Mouse (Mus musculus) cerebellum, adult (tissue): Measurements from ENCODE around the gene Dolpp1.

ENCODE experiments used
- ATAC-seq: cut with Nextera tagmentation; 2 replicates; pipeline ENCODE4 v1.9.2; 2017; ENCODE audit warnings: mild to moderate bottlenecking, moderate library complexity, mixed read lengths; ENCODE audit not compliant: insufficient number of reproducible peaks, low FRiP score, low TSS enrichment

Gene Dolpp1

DNA sequence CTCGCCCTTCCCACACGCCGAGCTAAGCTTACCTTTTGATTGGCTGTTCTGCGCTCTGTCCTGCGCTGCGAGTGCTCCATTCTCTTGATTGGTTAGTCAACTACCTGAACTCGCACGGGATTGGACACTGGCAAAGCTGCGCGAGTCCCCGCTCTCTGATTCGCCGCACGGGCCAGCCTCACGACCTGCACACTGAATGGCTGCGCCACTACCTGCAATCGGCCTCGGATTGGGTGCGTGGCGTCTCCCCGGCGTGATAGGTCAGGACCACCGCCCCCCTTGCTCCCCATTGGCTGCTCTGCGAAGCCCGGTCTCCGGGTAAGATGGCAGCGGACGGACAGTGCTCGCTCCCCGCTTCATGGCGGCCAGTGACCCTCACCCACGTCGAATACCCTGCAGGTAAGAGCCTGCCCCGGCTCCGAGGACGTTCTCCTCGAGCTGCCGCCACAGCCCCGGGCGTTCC, at the start of gene Dolpp1:
Dolpp1 (plus strand) TSS at position 141 of the 463 bp plus-strand sequence.
- peak; percentile 95 for ATAC-seq

DNA sequence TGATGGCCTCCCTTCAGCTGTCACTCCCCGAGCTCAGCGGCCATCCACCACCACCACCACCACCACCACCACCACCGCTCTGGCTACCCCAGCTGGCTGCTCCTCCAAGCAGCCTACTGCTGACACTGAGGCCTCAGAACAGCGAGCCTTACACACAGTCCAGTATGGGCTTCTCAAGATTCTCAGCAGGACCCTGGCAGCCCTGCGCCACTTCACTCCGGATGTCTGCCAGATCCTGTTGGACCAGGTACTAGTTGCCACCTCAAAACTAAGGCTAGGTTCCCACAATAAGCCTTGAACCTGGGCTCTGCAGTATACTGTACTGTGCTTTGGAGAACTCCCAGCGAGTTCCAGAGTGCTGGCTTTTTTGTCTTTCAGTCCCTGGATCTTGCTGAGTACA, 49.5 kb upstream of the Dolpp1 start:
- no peak for ATAC-seq

DNA sequence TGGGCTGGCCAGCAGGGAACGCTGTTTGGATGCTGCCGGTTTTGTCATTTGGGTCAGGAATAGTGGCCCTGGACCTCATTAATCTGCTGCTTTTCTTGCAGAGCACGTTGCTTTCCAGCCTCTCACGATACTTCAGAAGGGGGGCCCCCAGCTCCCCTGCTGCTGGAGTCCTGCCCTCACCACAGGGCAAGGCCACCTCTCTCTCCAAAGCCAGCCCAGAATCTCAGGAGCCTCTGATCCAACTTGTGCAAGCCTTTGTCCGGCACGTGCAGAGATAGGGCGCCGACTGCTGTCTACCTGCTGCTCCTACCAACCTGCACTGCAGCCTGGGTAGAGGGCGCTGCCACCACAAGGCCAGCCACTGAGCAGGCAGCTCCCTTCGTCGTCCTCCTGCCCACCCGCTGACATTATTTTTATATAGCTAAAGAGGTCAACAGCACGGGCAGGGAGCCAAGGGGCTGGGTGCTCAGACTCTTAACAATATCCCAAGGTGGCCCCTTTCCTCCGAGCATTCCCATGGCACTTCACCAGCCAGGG, 48.4 kb upstream of the Dolpp1 start:
- no peak for ATAC-seq

DNA sequence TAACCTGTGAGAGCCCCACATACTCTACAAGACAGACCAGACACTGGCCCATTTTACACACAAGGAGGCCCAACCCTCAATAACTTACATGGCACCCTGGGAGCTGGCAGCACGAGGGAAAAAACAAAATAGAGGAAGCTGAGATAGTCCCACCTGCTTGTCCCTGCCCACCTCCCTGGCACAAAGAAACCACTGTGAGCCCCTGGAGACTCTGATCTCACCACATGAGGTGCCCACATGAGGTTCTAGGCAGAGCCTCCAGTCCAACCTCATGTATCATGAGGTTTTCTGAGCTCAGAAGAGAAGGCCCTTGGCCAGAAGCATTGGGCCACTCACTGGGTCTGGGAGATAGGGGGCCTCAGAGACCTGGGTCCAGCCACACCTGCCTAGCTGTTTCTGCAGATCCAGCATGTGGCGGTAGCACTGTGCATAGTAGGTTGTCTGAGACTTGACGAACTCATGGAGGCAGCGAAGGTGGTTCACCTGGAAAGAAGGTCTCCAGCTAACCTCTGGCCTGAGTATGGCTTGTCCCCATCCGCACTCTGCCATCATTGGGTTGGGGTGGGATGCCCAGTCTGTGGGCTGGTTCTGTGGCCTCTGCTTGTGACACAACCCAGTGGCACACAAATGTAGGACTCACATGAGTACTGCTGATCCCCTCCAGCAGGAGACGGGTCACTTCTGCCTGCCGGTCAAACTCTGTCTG, 45.9 kb upstream of the Dolpp1 start:
- no peak for ATAC-seq

DNA sequence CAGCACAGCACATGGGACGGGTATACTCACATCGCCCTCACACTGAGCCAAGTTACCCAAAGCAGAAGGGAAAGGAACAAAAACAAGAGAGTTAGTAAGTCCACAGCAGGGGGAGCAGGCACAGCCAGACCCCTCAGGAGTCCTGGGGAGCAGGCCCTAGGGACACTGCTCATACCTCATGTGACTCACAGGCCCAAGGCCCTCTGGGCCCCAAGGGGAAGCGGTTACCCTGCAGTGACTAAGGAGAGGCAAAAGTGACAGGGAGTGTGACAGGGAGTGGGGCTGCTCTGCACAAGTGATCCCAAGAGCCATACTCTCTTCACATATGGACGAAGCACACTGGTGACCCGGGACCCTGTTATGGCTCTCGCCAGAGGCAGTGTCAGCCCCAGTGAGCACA, 42.9 kb upstream of the Dolpp1 start:
- ATAC-seq: no peak

DNA sequence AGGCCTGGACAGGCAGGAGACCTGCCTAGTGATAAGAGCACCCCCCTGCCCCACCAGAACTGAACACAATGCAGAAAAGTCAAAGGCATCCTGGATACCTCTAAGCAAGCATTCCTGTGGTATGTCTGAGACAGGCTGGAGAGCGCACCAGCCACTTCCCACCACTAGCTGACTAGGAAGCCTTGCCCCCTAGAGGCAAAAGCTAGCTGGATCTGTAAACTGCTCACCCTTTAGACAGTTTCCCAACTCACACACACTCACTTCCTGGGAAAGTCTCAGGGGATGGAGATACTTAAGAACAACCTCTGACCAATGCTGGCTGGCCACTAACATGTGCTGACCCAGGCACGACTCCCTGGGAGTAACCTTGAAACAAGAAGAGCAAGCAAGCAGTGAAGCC, 40.9 kb upstream of the Dolpp1 start:
- ATAC-seq: no peak

DNA sequence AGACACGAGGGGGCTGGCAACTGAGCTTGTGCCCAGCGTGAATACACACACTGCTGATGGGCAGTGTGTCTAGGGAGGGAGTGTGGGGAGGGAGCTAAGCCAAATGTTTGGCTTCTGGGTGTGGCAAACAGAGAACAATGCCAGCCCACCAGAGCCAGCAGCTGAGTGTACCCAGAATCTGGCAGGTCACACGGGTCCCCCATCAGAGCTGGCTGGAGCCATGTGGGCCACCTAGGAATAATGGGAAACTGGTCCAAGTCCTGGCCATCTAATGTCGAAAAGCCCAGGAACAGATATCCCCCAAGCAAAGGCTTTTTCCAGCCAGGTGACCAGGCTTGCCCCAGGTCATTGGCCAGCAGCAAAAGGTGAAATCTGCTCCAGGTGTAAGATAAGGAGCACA, 36.2 kb upstream of the Dolpp1 start:
- 0 out of 2 replicates have a peak, but pooled peaks have one; percentile 22 for ATAC-seq

DNA sequence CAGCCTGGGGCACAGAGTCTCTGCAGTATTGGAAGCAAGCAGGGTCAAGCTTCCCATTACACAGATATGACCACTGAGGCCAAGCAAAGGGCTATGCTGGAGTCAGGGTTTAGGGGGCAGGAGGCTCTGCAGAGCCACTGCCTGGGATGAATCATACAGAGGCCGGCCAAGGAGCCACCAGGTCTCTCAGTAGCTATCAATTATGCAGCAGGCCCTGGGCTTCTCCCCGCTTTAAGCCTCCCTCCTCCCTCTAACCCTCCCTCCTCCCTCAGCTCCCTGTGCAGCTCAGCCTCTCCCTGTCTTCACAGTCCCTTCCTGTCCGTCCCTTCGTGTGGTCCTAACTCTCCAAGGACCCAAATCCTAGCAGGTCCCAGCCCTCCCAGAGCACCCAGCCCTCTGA, 35.8 kb upstream of the Dolpp1 start:
- no peak for ATAC-seq

DNA sequence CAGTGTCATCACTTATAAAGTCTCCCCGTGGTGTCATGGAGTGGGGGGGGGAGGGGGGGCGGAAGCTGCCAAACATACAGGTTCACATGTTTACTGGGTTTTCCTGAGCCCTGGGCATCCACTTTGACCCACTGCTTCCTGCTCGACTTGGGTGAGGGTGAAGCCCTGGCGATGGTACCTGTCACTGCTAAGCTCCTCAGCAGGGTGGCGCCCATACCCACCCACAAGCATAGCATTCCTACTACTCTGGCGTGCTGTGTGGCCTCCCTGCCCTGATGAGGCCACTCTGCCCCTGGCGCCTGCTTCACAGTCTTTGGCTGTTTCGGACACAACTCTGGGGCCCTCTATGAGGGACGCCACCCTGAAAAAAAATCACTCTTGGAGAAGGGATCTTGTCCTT, 35.1 kb upstream of the Dolpp1 start:
- ATAC-seq: no peak

DNA sequence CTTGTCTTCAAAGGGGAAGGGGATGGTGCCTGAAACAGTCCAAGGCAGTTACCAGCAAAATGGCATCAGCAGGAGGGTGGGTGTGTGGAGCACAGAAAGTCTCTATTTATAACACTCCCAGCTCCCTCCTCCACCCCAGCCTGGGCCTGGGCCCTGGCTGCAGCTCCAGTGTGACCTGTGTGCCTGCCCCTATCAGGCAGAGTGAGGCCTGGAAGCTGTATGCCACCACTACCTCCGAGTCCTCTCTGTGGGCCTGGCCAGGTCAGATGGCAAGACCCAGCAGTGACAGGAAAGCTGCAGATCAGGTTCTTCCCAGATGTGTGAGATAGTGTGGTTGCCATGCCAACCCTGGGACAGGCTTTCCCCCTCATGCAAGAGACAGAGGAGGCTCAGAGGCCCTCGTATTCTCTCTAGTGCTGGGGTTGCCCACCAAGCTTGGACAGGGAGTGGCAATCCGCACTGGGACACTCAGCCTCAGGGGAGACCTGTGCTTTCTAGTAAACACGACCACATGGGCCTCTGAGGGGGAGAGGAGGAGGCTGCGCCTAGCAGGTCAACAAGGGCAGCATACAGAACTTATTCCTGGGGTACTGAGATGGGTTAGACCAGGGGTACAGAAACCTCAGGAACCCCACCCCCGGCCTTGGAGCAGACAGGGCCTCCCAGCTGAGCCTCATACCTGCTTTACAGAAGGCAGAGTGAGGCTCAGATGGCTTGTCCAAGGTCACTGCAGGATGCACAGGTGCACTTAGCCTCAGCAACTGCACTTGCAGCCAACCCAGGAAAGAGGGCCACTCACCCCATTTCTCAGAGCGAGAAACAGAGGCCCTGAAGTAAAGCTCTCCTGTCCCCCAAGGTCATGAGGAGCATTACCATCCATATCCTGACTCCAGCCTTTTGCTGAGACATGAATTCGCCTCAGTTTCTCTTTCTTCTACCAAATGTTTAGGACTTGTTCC, 34.2 kb upstream of the Dolpp1 start:
- ATAC-seq: no peak

DNA sequence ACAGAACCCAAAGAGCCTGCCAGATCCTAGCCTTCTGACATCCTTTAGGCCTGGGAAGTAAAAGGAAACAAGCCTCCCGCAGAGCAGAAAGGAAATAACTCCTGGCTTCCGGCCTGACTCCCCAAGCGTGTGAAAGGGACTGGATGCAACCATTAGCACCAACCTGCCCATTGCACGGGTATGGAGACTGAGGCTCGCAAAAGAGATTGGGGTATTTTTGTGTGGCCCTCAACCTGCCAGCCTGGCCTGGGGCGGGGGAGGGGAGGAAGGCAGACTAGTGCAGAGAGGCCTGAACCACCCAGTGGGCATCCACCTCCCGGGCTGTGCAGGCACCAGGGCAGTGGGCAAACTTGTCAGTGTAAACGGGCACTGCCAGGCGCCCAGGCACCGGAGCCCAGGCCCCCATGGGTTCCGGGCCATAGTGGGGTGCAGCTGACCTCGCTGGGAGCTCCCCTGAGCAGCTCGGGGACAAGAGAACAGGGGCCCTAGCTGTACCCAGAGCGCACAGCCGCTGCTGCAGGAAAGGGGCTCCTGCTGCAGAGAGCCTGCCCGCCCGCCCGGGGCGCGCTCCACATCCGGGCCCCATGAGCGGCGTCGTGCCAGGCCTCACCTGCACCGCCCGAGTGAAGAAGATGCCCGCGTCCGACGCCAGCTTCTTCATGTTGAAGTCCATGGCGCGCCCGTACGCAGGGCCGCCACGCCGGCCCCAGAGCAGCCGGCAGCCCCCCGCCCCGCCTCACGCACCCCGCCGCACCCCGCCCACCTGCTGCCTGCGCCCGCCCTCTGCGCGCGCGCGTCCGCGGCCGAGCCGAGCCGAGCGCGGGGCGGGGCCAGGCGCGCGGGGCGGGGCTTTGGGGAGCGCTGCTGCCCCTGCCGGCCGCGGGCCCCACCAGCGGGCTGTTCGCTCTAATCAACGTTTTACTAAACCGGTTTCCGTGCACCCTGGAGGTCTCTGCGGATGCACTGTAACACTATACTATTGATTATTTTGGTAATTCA, 33.2 kb upstream of the Dolpp1 start, which contains the start of gene Sh3glb2:
Sh3glb2 (minus strand) TSS at position 805 of the 999 bp plus-strand sequence.
- peak; percentile 29; the same call in 1 of the 2 replicates for ATAC-seq

DNA sequence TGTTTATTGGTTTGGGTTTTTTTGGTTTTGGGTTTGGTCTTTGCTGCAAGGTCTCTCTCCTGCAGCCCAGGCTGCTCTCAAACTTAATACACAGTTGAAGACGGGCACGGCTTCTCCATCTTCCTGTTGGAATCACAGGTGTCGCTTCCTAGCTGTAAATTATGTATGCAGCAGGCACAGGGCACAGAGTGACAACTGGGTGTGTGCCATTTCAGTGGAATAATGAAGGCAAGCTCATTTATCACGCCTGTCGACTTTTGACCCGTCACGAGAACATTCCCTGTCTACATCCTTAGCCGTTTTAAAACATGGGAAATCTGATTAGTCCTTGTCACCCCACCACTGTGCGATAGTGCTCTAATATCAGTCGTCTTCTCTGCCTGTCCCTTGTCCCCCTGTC, 31.4 kb upstream of the Dolpp1 start:
- no peak for ATAC-seq

DNA sequence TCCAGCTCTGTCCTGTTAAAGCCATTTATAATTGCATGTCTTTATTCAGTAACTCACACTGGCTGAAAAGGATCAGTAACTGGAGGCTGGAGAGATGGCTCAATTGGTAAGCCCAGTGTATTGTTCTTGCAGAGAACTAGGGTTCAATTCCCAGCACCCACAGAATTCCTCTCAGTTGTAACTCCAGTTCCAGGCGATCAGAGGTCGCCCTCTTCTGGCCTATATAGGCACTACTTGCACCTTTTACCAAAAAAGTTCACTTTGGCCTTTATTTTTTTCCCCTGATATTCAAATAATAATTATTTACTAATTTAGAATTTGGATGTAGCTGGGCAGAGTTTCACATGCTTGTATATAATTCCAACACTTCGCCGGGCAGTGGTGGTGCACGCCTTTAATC, 29.2 kb upstream of the Dolpp1 start:
- ATAC-seq: no peak

DNA sequence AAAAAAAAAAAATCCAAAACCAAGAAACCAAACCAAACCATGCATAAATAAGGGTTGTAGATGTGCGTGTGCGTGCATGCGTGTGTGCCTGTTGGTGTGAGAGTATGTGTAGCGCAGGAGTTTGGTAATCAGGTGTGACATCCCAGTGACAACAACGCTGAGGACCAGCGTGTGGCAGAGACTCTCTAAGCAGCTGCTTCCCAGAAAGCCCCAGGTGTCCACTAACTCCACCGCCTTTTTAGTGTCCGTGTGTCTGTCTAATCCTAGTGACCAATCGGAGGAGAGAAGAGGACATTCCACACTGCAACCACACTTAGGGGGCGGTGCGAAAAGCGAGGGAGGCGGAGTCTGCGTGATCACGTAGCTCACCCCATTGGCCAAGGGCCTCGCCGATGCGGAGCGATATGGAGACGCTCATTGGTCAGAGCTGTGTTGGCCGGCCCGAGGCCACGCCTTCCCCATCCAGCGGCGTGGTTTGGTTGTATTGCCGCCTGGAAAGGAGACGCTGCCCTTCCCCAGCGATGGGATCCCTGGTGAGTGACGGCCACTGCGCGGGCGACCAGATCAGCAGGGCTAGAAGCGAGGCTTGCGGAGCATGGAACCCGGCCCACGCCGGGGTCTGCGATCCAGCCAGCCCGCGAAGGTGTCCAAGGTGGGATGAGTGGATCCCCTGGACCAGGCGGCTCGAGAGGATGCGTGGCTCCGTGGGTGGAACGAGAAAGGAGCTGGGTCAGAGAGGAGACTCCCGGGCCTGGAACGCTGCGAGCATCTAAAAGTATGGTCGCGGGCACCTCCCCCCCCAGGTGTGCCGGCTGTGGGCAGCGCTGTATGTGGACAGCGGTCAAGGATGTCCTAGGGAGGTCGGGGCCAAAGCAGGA, 28.0 kb upstream of the Dolpp1 start, which contains the start of gene Miga2:
Miga2 (plus strand) TSS at position 461 of the 878 bp plus-strand sequence.
- ATAC-seq: peak; percentile 96

DNA sequence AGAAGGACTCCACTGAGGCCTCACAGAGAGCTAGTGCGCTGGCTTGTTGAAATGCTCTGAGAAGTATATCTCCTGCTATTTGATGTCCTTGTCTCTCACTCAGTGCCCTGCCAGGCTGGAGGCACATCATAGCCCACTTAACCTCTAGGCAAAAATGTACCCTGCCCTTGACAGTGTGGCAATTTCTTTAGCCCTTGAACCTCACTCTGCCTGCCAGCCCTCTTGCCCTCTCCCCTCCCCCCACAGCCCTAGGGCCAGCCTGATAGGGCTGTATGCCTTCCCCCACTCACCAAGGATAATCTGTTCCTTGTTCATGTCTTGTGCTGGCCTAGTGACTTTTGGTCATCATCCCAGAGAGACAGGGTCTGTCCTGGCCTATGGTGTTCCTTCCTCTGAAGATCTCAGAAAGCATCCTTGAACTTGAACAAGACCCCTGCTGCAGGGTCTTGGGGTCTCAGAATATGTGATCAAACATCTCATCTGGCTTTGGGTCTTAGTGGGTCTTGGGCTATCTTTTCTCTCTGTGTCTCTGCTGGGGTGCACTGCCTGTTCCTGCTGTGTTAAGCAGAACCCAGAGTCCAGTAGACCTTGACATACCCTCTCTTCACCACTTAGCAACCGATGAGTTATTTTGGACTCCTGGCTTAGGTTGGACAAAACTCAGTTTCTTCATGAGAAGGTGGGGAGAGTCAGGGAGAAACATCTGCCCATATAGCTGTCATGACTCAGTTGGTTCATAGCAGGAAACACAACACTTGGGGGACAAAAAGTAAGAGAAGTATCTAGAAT, 26.6 kb upstream of the Dolpp1 start:
- no peak for ATAC-seq

DNA sequence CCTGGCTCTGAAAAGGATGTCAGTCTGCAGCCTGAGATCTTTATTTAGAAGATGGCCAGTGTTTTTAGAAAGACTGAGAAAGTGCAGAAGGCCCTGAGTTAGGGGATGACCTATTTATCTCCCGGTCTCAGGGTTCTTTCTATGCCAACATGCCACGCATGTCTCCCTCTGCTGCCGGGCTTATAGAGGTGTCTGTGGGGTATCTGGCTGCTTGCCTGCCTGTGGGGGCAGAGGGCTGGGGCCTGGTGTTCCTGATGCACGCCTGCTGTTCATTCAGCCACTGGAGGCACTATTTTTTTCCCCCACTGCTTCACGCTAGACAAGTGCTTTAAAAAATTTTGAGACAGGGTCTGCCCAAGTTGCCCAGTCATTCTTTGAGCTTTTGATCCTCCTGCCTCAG, 25.9 kb upstream of the Dolpp1 start:
- no peak for ATAC-seq

DNA sequence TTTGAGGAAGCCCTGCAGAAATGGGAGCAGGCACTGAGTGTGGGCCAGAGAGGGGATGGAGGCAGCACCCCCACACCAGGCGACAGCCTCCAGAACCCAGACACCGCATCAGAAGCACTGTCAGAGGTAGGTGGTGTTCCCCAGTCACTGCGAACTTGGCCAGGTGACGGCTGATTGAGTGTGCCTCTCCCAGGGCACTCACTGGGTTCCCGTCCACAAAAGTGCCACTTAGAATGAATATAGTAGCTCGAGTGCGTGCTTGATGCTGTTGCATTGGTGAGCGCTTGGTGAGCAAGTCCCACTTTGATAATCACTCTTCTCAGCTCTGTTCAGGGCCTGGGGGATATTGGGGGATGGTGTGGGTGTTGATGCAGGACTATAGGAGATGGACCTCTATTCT, 20.5 kb upstream of the Dolpp1 start:
- ATAC-seq: no peak

DNA sequence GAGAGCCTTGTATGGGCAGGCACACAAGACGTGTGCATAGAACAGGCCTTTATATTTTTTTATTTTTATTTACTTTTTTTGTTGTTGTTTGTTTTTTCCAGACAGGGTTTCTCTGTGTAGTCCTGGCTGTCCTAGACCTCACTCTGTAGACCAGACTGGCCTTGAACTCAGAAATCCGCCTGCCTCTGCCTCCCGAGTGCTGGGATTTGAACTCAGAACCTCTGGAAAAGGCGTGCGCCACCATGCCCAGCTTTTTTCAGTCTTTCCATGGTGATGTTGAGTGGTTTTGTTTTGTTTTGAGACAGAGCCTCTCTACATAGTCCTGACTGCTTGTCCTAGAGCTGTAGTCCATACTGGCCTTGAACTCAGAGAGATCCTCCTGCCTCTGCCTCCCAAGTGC, 19.3 kb upstream of the Dolpp1 start:
- ATAC-seq: no peak
